Mouse (Mus musculus) embryonic fibroblast, embryonic 13.5 days (primary cell): ENCODE results near the gene Elp5.

Experiments
- CTCF ChIP-seq: IDR thresholded peaks from 2 replicates; pipeline ENCODE4 v1.5.1; 2011; ENCODE audit warnings: mild to moderate bottlenecking, control low read depth, low read length, moderate library complexity, borderline replicate concordance; ENCODE audit not compliant: insufficient read depth
- POLR2A ChIP-seq: IDR thresholded peaks from 2 replicates; pipeline ENCODE4 v1.6.1; 2011; ENCODE audit warnings: low read depth, mild to moderate bottlenecking, control low read depth, low read length, moderate library complexity

- TF ChIP-seq POLR2A (no peak), CTCF (no peak)
Measured at GRCm38 (mm10) chr11:70013408-70013807, 31.1 kb upstream of the Elp5 start.
